Mouse (Mus musculus) limb, embryonic 13.5 days (tissue): ENCODE measurements around the gene Gpr50. TPM values are rescaled to one million over a fixed set of nuclear protein-coding genes. Genes with fewer than 3 reads are reported as not detected.
A peak's percentile ranks its signal among the peaks of the same experiment; 100 is the strongest.

Experiments used
- ATAC-seq: fragments of 200-750 bp; cut with Nextera tagmentation; 2 replicates; pipeline ENCODE4 v1.8.0; 2017; ENCODE audit warnings: low read depth, moderate number of reproducible peaks, moderate TSS enrichment; ENCODE audit not compliant: low FRiP score
- H3K27ac ChIP-seq: fragments of 300-500 bp; sonication (generic); 2 replicates; pipeline ENCODE4 v1.5.1; 2015; ENCODE audit warnings: inconsistent platforms, mild to moderate bottlenecking, moderate library complexity
- H3K27me3 ChIP-seq: fragments of 300-500 bp; sonication (generic); 2 replicates; pipeline ENCODE4 v1.6.1; 2015; ENCODE audit warnings: mild to moderate bottlenecking, inconsistent platforms
- H3K36me3 ChIP-seq: fragments of 300-500 bp; sonication (generic); 2 replicates; pipeline ENCODE4 v1.6.1; 2015; ENCODE audit warnings: inconsistent platforms, mild to moderate bottlenecking, moderate library complexity
- H3K4me1 ChIP-seq: fragments of 300-500 bp; sonication (generic); 2 replicates; pipeline ENCODE4 v1.6.1; 2015; ENCODE audit warnings: inconsistent platforms
- H3K4me2 ChIP-seq: fragments of 300-500 bp; sonication (generic); replicated peaks from 2 replicates; pipeline ENCODE4 v1.6.1; 2015; ENCODE audit warnings: inconsistent platforms, mild to moderate bottlenecking, moderate library complexity
- H3K4me3 ChIP-seq: fragments of 300-500 bp; sonication (generic); 2 replicates; pipeline ENCODE4 v1.5.1; 2015; ENCODE audit warnings: moderate library complexity, mild to moderate bottlenecking, inconsistent platforms
- H3K9ac ChIP-seq: fragments of 300-500 bp; sonication (generic); 2 replicates; pipeline ENCODE4 v1.6.1; 2015; ENCODE audit warnings: mild to moderate bottlenecking, inconsistent platforms
- H3K9me3 ChIP-seq: fragments of 300-500 bp; sonication (generic); 2 replicates; pipeline ENCODE4 v1.6.1; 2016; ENCODE audit warnings: inconsistent platforms
- WGBS: fragments of 180-500 bp; shearing (Covaris S2); methylation state at CpG from one replicate; pipeline ENCODE4 v1.1.7; 2015; 5-methylcytosine and 5-hydroxymethylcytosine counted together
- polyA plus RNA-seq: library from polyadenylated mRNA; unstranded; fragments of >200 nt; fragmentation: Nextera tagmentation; extraction: Ambion mirVana; gene quantifications from 2 replicates; pipeline ENCODE4 v1.2.1, GENCODE M21; 2015

The Gpr50 gene
- polyA plus RNA-seq, 1 experiment from 2014 or later: 1.4 TPM

DNA sequence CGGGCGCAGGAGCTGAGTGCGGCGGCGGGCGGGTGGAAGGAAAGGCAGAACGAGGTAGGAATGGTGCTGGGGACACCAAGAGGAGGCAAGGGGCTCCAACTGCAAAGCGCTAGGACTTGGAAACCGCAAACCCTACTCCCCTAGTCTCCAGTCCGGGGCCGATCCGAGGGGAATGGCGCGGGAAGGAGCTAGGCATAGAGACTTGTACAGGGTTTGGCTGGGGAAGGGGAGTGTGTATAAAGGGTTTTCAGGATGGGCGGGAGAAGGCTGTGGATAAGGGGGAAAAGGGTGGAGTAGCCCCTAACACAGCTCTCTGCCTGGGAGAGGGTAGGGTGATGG lies 1.2 kb downstream of the Gpr50 start:
- Histone ChIP-seq H3K9ac (no peak overlapping the region), H3K27me3 (peaks cover 94% of the 10 kb centered on the region), H3K4me3 (peak overlapping the region; percentile 48), H3K9me3 (peaks cover 7% of the 10 kb centered on the region), H3K27ac (no peak overlapping the region), H3K4me2 (peak overlapping the region; percentile 68), H3K4me1 (no peaks in the 10 kb centered on the region), H3K36me3 (no peaks in the 10 kb centered on the region)
- 0 out of 2 replicates have a peak, but pooled peaks have one; percentile 11 for ATAC-seq
- WGBS: 21% methylated on average over 15 of the region's 15 CpGs

DNA sequence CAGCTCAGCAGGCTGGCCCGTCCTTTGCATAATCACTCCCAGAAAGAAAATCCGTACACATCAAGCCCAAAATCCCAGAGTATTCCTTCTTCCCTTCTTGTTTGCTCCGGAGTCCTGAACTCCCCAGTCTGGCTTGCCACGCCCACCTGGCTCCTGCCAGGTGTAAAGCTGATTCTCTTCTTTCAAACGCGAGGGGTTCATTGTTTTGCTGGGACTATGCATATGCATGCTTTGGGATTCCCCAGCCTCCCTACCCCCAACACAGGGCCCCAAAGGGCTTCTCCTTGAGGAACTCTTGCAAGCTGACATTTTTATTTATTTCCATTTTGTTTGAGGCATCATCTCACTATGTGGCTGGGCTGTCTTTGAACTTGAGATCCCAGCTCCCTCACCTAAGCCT lies 6.8 kb downstream of the Gpr50 start:
- no peaks in the 10 kb centered on the region for H3K36me3 ChIP-seq
- no peaks in the 10 kb centered on the region for H3K4me1 ChIP-seq
- peaks cover 46% of the 10 kb centered on the region for H3K27me3 ChIP-seq
- H3K27ac ChIP-seq: no peak overlapping the region
- H3K4me2 ChIP-seq: no peak overlapping the region
- WGBS: 13% methylated on average over 6 of the region's 6 CpGs
- H3K9ac ChIP-seq: no peak overlapping the region
- H3K4me3 ChIP-seq: no peak overlapping the region
- ATAC-seq: no peak
- H3K9me3 ChIP-seq: no peaks in the 10 kb centered on the region

- Histone ChIP-seq H3K4me2 (no peak overlapping the region), H3K9ac (no peak overlapping the region), H3K4me1 (no peaks in the 10 kb centered on the region), H3K27me3 (no peaks in the 10 kb centered on the region), H3K27ac (no peak overlapping the region), H3K9me3 (no peaks in the 10 kb centered on the region), H3K4me3 (no peak overlapping the region), H3K36me3 (no peaks in the 10 kb centered on the region)
- 19% methylated on average over 6 of the region's 6 CpGs for WGBS
- no peak for ATAC-seq
Measured at GRCm38 (mm10) chrX:71700817-71701469, 37.5 kb downstream of the Gpr50 start.

Other genes starting within 250 kb of the Gpr50 start
- 32.7 and 33.0 TPM in 2 replicates for gene Cd99l2, start 170.8 kb upstream of the Gpr50 start, polyA plus RNA-seq
- 388 and 423 TPM in 2 replicates for gene Hmgb3, start 107.7 kb upstream of the Gpr50 start, polyA plus RNA-seq
- gene Vma21, start 152.3 kb downstream of the Gpr50 start, polyA plus RNA-seq: 38.8 and 47.2 TPM in 2 replicates